Mouse (Mus musculus): ENCODE results near the gene Ap5b1. TPM values are rescaled to one million over a fixed set of nuclear protein-coding genes. Genes with fewer than 3 reads are reported as not detected.

Gene Ap5b1
- polyA plus RNA-seq, 1 experiment = 5.1 TPM

DNA sequence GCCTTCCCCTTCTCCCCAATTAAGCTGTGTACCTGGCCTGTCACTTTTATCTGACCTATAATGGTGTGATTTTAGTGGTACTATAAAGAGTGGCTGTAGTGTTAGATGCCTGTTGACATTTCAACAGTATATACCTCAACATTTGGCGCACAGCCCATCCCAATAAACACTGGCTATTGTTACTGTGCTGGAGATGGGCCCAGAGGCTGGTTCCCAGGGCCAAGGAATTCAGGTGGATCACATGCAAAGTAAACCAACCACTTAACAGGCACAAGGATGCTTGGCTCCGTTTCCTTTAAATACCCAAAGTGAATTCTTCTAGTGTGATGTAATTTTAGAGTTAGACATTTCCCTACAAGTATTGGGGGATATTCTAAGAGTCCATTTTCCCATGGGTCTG is 47.1 kb downstream of the Ap5b1 start:
- Histone ChIP-seq H3K27me3 (ENCODE audit: control insufficient read depth, insufficient read depth, low read length) (no peaks in the 10 kb centered on the region), H3K4me1 (ENCODE audit: control insufficient read depth, insufficient read depth, low read length) (no peaks in the 10 kb centered on the region), H3K4me3 (replicated peaks; ENCODE audit: insufficient read depth, low read depth, low read length) (no peak overlapping the region), H3K27ac (ENCODE audit: insufficient read depth, low read length) (no peak overlapping the region)
- TF ChIP-seq CTCF (IDR thresholded peaks at IDR 0.05; ENCODE audit: borderline replicate concordance, insufficient read depth, low read depth, low read length) = no peak
- no peak for TF ChIP-seq POLR2A (IDR thresholded peaks at IDR 0.05; ENCODE audit: borderline replicate concordance, insufficient read depth, low read length)
- 55% methylated on average over 2 of the region's 2 CpGs for WGBS
- no peak for DNase-seq

DNA sequence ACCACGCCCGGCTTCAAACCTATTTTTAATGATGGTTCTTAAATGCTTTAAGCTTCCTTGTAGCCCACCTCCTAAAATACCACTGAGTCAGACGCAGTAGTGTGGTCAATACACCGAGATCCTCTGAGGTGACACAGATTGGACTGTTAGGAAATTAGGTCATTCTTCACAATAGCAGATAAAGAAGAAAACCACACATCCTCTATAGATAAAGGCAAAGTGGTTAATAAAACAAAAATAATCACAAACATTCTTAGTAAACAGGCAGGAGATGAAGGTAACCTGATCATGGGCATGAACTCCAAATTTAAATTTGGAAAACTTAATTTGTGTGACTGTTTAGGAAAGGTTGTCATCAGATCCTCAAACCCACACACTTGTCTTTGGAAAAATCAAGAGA is 52.2 kb downstream of the Ap5b1 start:
- Histone ChIP-seq H3K4me3 (replicated peaks; ENCODE audit: insufficient read depth, low read depth, low read length) (no peak overlapping the region), H3K27me3 (ENCODE audit: control insufficient read depth, insufficient read depth, low read length) (no peaks in the 10 kb centered on the region), H3K4me1 (ENCODE audit: control insufficient read depth, insufficient read depth, low read length) (no peaks in the 10 kb centered on the region), H3K27ac (ENCODE audit: insufficient read depth, low read length) (no peak overlapping the region)
- TF ChIP-seq CTCF (IDR thresholded peaks at IDR 0.05; ENCODE audit: borderline replicate concordance, insufficient read depth, low read depth, low read length) (no peak), POLR2A (IDR thresholded peaks at IDR 0.05; ENCODE audit: borderline replicate concordance, insufficient read depth, low read length) (no peak)
- WGBS = 80% methylated on average over 4 of the region's 4 CpGs
- DNase-seq = no peak

Other genes starting within 250 kb of the Ap5b1 start
- not detected in 2 replicates for gene Catsper1, start 232.3 kb upstream of the Ap5b1 start, polyA plus RNA-seq (2012; rRNA removed)
- 15.4 and 19.0 TPM in 2 replicates for gene Cst6, start 218.5 kb upstream of the Ap5b1 start, polyA plus RNA-seq (2012; rRNA removed)
- gene Eif1ad, start 201.3 kb upstream of the Ap5b1 start, polyA plus RNA-seq (2012; rRNA removed) = 28.0 and 30.6 TPM in 2 replicates
- 88.7 and 96.0 TPM in 2 replicates for gene Banf1, start 200.9 kb upstream of the Ap5b1 start, polyA plus RNA-seq (2012; rRNA removed)
- 77.5 and 86.5 TPM in 2 replicates for gene Sart1, start 179.3 kb upstream of the Ap5b1 start, polyA plus RNA-seq (2012; rRNA removed)
- gene Tsga10ip, start 165.5 kb upstream of the Ap5b1 start, polyA plus RNA-seq (2012; rRNA removed) = 0.21 TPM in 1 of 2 replicates, not detected in the other
- gene Drap1, start 143.0 kb upstream of the Ap5b1 start, polyA plus RNA-seq (2012; rRNA removed) = 281 and 309 TPM in 2 replicates
- gene AI837181, start 142.9 kb upstream of the Ap5b1 start, polyA plus RNA-seq (2012; rRNA removed) = 130 and 134 TPM in 2 replicates
- not detected in 2 replicates for gene Fosl1, start 120.5 kb upstream of the Ap5b1 start, polyA plus RNA-seq (2012; rRNA removed)
- 31.0 and 32.5 TPM in 2 replicates for gene Ccdc85b, start 110.1 kb upstream of the Ap5b1 start, polyA plus RNA-seq (2012; rRNA removed)
- 140 and 146 TPM in 2 replicates for gene Fibp, start 107.4 kb upstream of the Ap5b1 start, polyA plus RNA-seq (2012; rRNA removed)
- 1.2 and 1.5 TPM in 2 replicates for gene Ctsw, start 99.5 kb upstream of the Ap5b1 start, polyA plus RNA-seq (2012; rRNA removed)
- 43.3 and 43.4 TPM in 2 replicates for gene Efemp2, start 94.1 kb upstream of the Ap5b1 start, polyA plus RNA-seq (2012; rRNA removed)
- gene Mus81, start 79.6 kb upstream of the Ap5b1 start, polyA plus RNA-seq (2012; rRNA removed) = 94.2 and 115 TPM in 2 replicates
- 1,135 and 1,193 TPM in 2 replicates for gene Cfl1, start 77.6 kb upstream of the Ap5b1 start, polyA plus RNA-seq (2012; rRNA removed)
- gene 1700020D05Rik, start 64.2 kb upstream of the Ap5b1 start, polyA plus RNA-seq (2012; rRNA removed) = 6.7 and 6.8 TPM in 2 replicates
- gene Snx32, start 57.5 kb upstream of the Ap5b1 start, polyA plus RNA-seq (2012; rRNA removed) = 176 and 185 TPM in 2 replicates
- gene Ovol1, start 7.4 kb upstream of the Ap5b1 start, polyA plus RNA-seq (2012; rRNA removed) = 0.05 TPM in 1 of 2 replicates, not detected in the other
- gene Rnaseh2c, start 33.8 kb downstream of the Ap5b1 start, polyA plus RNA-seq (2012; rRNA removed) = 79.1 and 83.5 TPM in 2 replicates
- 139 and 143 TPM in 2 replicates for gene Kat5, start 42.2 kb downstream of the Ap5b1 start, polyA plus RNA-seq (2012; rRNA removed)
- gene Rela, start 69.5 kb downstream of the Ap5b1 start, polyA plus RNA-seq (2012; rRNA removed) = 39.0 and 40.3 TPM in 2 replicates
- gene Sipa1, start 95.7 kb downstream of the Ap5b1 start, polyA plus RNA-seq (2012; rRNA removed) = 12.4 and 14.8 TPM in 2 replicates
- gene Map3k11, start 120.7 kb downstream of the Ap5b1 start, polyA plus RNA-seq (2012; rRNA removed) = 28.6 and 29.7 TPM in 2 replicates
- 65.0 and 65.1 TPM in 2 replicates for gene Pcnx3, start 120.9 kb downstream of the Ap5b1 start, polyA plus RNA-seq (2012; rRNA removed)
- 0.13 and 0.24 TPM in 2 replicates for gene Kcnk7, start 136.3 kb downstream of the Ap5b1 start, polyA plus RNA-seq (2012; rRNA removed)
- 11.7 and 13.1 TPM in 2 replicates for gene Ehbp1l1, start 158.3 kb downstream of the Ap5b1 start, polyA plus RNA-seq (2012; rRNA removed)
- 65.2 and 65.9 TPM in 2 replicates for gene Fam89b, start 161.6 kb downstream of the Ap5b1 start, polyA plus RNA-seq (2012; rRNA removed)
- gene Ltbp3, start 172.9 kb downstream of the Ap5b1 start, polyA plus RNA-seq (2012; rRNA removed) = 165 and 175 TPM in 2 replicates
- gene Scyl1, start 203.4 kb downstream of the Ap5b1 start, polyA plus RNA-seq (2012; rRNA removed) = 158 and 170 TPM in 2 replicates

All from cerebellum, adult 2 months (tissue).